Mouse (Mus musculus) lung, embryonic 14.5 days (tissue): ENCODE data around the gene Trpv1. TPM values are rescaled to one million over a fixed set of nuclear protein-coding genes. Genes with fewer than 3 reads are reported as not detected.
A peak's percentile ranks its signal among the peaks of the same experiment; 100 is the strongest.

Source experiments
- ATAC-seq: fragments of 200-750 bp; cut with Nextera tagmentation; 2 replicates; pipeline ENCODE4 v1.8.0; 2017; ENCODE audit warnings: mild to moderate bottlenecking, moderate TSS enrichment, moderate library complexity; ENCODE audit not compliant: insufficient read depth
- DNase-seq: peaks from one replicate; pipeline ENCODE4 v3.0.0-alpha.2; 2015
- H3K27ac ChIP-seq: fragments of 300-500 bp; sonication (generic); 2 replicates; pipeline ENCODE4 v1.5.1; 2014; ENCODE audit warnings: low read depth, mild to moderate bottlenecking, moderate library complexity
- H3K27me3 ChIP-seq: fragments of 300-500 bp; sonication (generic); 2 replicates; pipeline ENCODE4 v1.6.1; 2014; ENCODE audit warnings: low read length, control low read depth; ENCODE audit not compliant: insufficient read depth
- H3K36me3 ChIP-seq: fragments of 300-500 bp; sonication (generic); 2 replicates; pipeline ENCODE4 v1.6.1; 2014; ENCODE audit warnings: control low read depth; ENCODE audit not compliant: insufficient read depth
- H3K4me1 ChIP-seq: fragments of 300-500 bp; sonication (generic); 2 replicates; pipeline ENCODE4 v1.6.1; 2014; ENCODE audit warnings: antibody characterized with exemption, control low read depth; ENCODE audit not compliant: insufficient read depth
- H3K4me2 ChIP-seq: fragments of 300-500 bp; sonication (generic); 2 replicates; pipeline ENCODE4 v1.6.1; 2014; ENCODE audit warnings: mild to moderate bottlenecking
- H3K4me3 ChIP-seq: fragments of 300-500 bp; sonication (generic); 2 replicates; pipeline ENCODE4 v1.5.1; 2014; ENCODE audit warnings: low read depth, low read length
- H3K9ac ChIP-seq: fragments of 300-500 bp; sonication (generic); 2 replicates; pipeline ENCODE4 v1.6.1; 2014
- H3K9me3 ChIP-seq: fragments of 300-500 bp; sonication (generic); 2 replicates; pipeline ENCODE4 v1.6.1; 2016; ENCODE audit warnings: low read depth, low read length, control low read depth
- CTCF ChIP-seq: IDR thresholded peaks from 2 replicates; pipeline ENCODE4 v1.5.1; 2016; ENCODE audit warnings: antibody characterized with exemption, low read depth
- WGBS: fragments of 180-500 bp; shearing (Covaris S2); extraction: QIAGEN DNeasy Blood & Tissue Kit; methylation state at CpG from one replicate; pipeline ENCODE4 v1.1.7; 2014; 5-methylcytosine and 5-hydroxymethylcytosine counted together
- polyA plus RNA-seq: library from polyadenylated mRNA; unstranded; fragments of >200 nt; fragmentation: Nextera tagmentation; extraction: Ambion mirVana; gene quantifications from 2 replicates; pipeline ENCODE4 v1.2.1, GENCODE M21; 2014

Trpv1 gene
- polyA plus RNA-seq, 1 experiment from 2014 or later = not detected

GRCm38 (mm10) chr11:73199230-73199712 is 34.8 kb upstream of the Trpv1 start, which contains the start of gene Shpk:
Gene Shpk, plus strand, starts transcription at chr11:73199460.
- H3K27ac ChIP-seq = no peak within 1 kb of the TSS
- peak within 1 kb of the TSS; percentile 69 for H3K9ac ChIP-seq
- no peaks in the 10 kb centered on the region for H3K27me3 ChIP-seq
- H3K36me3 ChIP-seq = no peaks in the 10 kb centered on the region
- WGBS = under 1% methylated on average over 32 of the region's 32 CpGs
- no peaks in the 10 kb centered on the region for H3K4me1 ChIP-seq
- peak within 1 kb of the TSS; percentile 61 for H3K4me3 ChIP-seq
- ATAC-seq (peak; percentile 98), DNase-seq (peak; percentile 97)
- TF ChIP-seq CTCF = 0 out of 2 replicates have a peak, but pooled peaks have one; percentile 4
- H3K4me2 ChIP-seq = peak within 1 kb of the TSS; percentile 97
- no peaks in the 10 kb centered on the region for H3K9me3 ChIP-seq

GRCm38 (mm10) chr11:73199879-73200278 is 34.2 kb upstream of the Trpv1 start:
- ATAC-seq (no peak), DNase-seq (no peak)
- whole genome bisulfite sequencing = under 1% methylated on average over 12 of the region's 12 CpGs
- H3K27ac ChIP-seq = no peak overlapping the region
- no peaks in the 10 kb centered on the region for H3K4me1 ChIP-seq
- H3K9me3 ChIP-seq = no peaks in the 10 kb centered on the region
- peak overlapping the region; percentile 97 for H3K4me2 ChIP-seq
- H3K36me3 ChIP-seq = no peaks in the 10 kb centered on the region
- TF ChIP-seq CTCF = no peak
- H3K27me3 ChIP-seq = no peaks in the 10 kb centered on the region
- peak overlapping the region; percentile 69 for H3K9ac ChIP-seq
- peak overlapping the region; percentile 61 for H3K4me3 ChIP-seq

- no peak for ATAC-seq
- H3K4me2 ChIP-seq = no peak overlapping the region
- no peak for TF ChIP-seq CTCF
- no peaks in the 10 kb centered on the region for H3K4me1 ChIP-seq
- no peaks in the 10 kb centered on the region for H3K27me3 ChIP-seq
- H3K4me3 ChIP-seq = no peak overlapping the region
- no peak overlapping the region for H3K9ac ChIP-seq
- WGBS = 49% methylated on average over 2 of the region's 2 CpGs
- no peaks in the 10 kb centered on the region for H3K36me3 ChIP-seq
- DNase-seq = peak; percentile 20
- no peaks in the 10 kb centered on the region for H3K9me3 ChIP-seq
- no peak overlapping the region for H3K27ac ChIP-seq
Measured at GRCm38 (mm10) chr11:73201021-73201420, 33.1 kb upstream of the Trpv1 start.

GRCm38 (mm10) chr11:73201597-73201996 is 32.5 kb upstream of the Trpv1 start:
- ATAC-seq = no peak
- H3K9ac ChIP-seq = no peak overlapping the region
- 33% methylated on average over 4 of the region's 4 CpGs for WGBS
- H3K4me1 ChIP-seq = no peaks in the 10 kb centered on the region
- no peaks in the 10 kb centered on the region for H3K36me3 ChIP-seq
- H3K9me3 ChIP-seq = no peaks in the 10 kb centered on the region
- TF ChIP-seq CTCF = peak; percentile 36; the same call in 1 of the 2 replicates
- H3K27ac ChIP-seq = no peak overlapping the region
- no peak overlapping the region for H3K4me2 ChIP-seq
- H3K27me3 ChIP-seq = no peaks in the 10 kb centered on the region
- peak; percentile 46 for DNase-seq
- no peak overlapping the region for H3K4me3 ChIP-seq

- Histone ChIP-seq H3K27me3 (no peaks in the 10 kb centered on the region), H3K4me2 (no peak overlapping the region), H3K36me3 (no peaks in the 10 kb centered on the region), H3K9ac (no peak overlapping the region), H3K27ac (no peak overlapping the region), H3K9me3 (no peaks in the 10 kb centered on the region), H3K4me1 (no peaks in the 10 kb centered on the region), H3K4me3 (no peak overlapping the region)
- TF ChIP-seq CTCF = no peak
- WGBS = 75% methylated on average over 8 of the region's 8 CpGs
- ATAC-seq = no peak
- DNase-seq = no peak
Measured at GRCm38 (mm10) chr11:73203895-73204294, 30.2 kb upstream of the Trpv1 start.

GRCm38 (mm10) chr11:73205194-73205593 is 28.9 kb upstream of the Trpv1 start:
- ATAC-seq (no peak), DNase-seq (no peak)
- H3K36me3 ChIP-seq = no peaks in the 10 kb centered on the region
- no peaks in the 10 kb centered on the region for H3K9me3 ChIP-seq
- no peak overlapping the region for H3K4me2 ChIP-seq
- no peaks in the 10 kb centered on the region for H3K4me1 ChIP-seq
- no peak overlapping the region for H3K4me3 ChIP-seq
- H3K27ac ChIP-seq = no peak overlapping the region
- no peaks in the 10 kb centered on the region for H3K27me3 ChIP-seq
- WGBS = 52% methylated on average over 7 of the region's 7 CpGs
- H3K9ac ChIP-seq = no peak overlapping the region
- TF ChIP-seq CTCF = no peak

- no peak overlapping the region for H3K27ac ChIP-seq
- no peaks in the 10 kb centered on the region for H3K9me3 ChIP-seq
- DNase-seq (peak; percentile 17), ATAC-seq (no peak)
- TF ChIP-seq CTCF = peak; percentile 42
- no peak overlapping the region for H3K4me2 ChIP-seq
- no peak overlapping the region for H3K4me3 ChIP-seq
- H3K4me1 ChIP-seq = no peaks in the 10 kb centered on the region
- H3K27me3 ChIP-seq = no peaks in the 10 kb centered on the region
- WGBS = 66% methylated on average over 2 of the region's 2 CpGs
- no peaks in the 10 kb centered on the region for H3K36me3 ChIP-seq
- H3K9ac ChIP-seq = no peak overlapping the region
Measured at GRCm38 (mm10) chr11:73207621-73208020, 26.5 kb upstream of the Trpv1 start.
